Mouse (Mus musculus): ENCODE results near the gene Ccdc42. TPM values are rescaled to one million over a fixed set of nuclear protein-coding genes. Genes with fewer than 3 reads are reported as not detected.

The Ccdc42 gene
- polyA plus RNA-seq (2012): not detected in 2 replicates

- no peaks in the 10 kb centered on the region for H3K4me1 ChIP-seq (ENCODE audit: control insufficient read depth)
- TF ChIP-seq GATA1 (IDR thresholded peaks at IDR 0.05; ENCODE audit: low read length): no peak
- TF ChIP-seq TAL1 (IDR thresholded peaks at IDR 0.05; ENCODE audit: low read length): no peak
- no peaks in the 10 kb centered on the region for H3K9me3 ChIP-seq (ENCODE audit: control insufficient read depth, low read length)
Measured at GRCm38 (mm10) chr11:68586721-68587120, at the start of gene Ccdc42. Gene Ccdc42 (plus strand): TSS chr11:68587021.

GRCm38 (mm10) chr11:68539621-68540020 is 47.2 kb upstream of the Ccdc42 start:
- Histone ChIP-seq H3K4me1 (ENCODE audit: control insufficient read depth) (no peaks in the 10 kb centered on the region), H3K4me3 (replicated peaks) (no peak overlapping the region)
- TF ChIP-seq TAL1 (IDR thresholded peaks at IDR 0.05; ENCODE audit: low read length) (no peak), GATA1 (IDR thresholded peaks at IDR 0.05; ENCODE audit: low read length) (no peak)

More at GRCm38 (mm10) chr11:68586721-68587120, at the start of gene Ccdc42:
- Histone ChIP-seq H3K4me3 (replicated peaks) (no peak within 1 kb of the TSS), H3K27me3 (ENCODE audit: control insufficient read depth) (peaks cover 2% of the 10 kb centered on the region), H3K36me3 (ENCODE audit: control insufficient read depth) (no peaks in the 10 kb centered on the region)

GRCm38 (mm10) chr11:68544554-68544953 is 42.3 kb upstream of the Ccdc42 start:
- no peaks in the 10 kb centered on the region for H3K4me1 ChIP-seq (ENCODE audit: control insufficient read depth)
- no peaks in the 10 kb centered on the region for H3K27me3 ChIP-seq (ENCODE audit: control insufficient read depth)
- H3K9me3 ChIP-seq (ENCODE audit: control insufficient read depth, low read length): no peaks in the 10 kb centered on the region
- no peaks in the 10 kb centered on the region for H3K36me3 ChIP-seq (ENCODE audit: control insufficient read depth)
- no peak for TF ChIP-seq TAL1 (IDR thresholded peaks at IDR 0.05; ENCODE audit: low read length)
- TF ChIP-seq GATA1 (IDR thresholded peaks at IDR 0.05; ENCODE audit: low read length): no peak
- no peak overlapping the region for H3K4me3 ChIP-seq (replicated peaks)

More at GRCm38 (mm10) chr11:68539621-68540020, 47.2 kb upstream of the Ccdc42 start:
- Histone ChIP-seq H3K27me3 (ENCODE audit: control insufficient read depth) (no peaks in the 10 kb centered on the region), H3K9me3 (ENCODE audit: control insufficient read depth, low read length) (no peaks in the 10 kb centered on the region), H3K36me3 (ENCODE audit: control insufficient read depth) (no peaks in the 10 kb centered on the region)

- TF ChIP-seq GATA1 (IDR thresholded peaks at IDR 0.05; ENCODE audit: low read length): no peak
- TF ChIP-seq TAL1 (IDR thresholded peaks at IDR 0.05; ENCODE audit: low read length): no peak
Measured at GRCm38 (mm10) chr11:68545172-68545571, 41.6 kb upstream of the Ccdc42 start.

GRCm38 (mm10) chr11:68545682-68546222 is 41.1 kb upstream of the Ccdc42 start:
- no peaks in the 10 kb centered on the region for H3K4me1 ChIP-seq (ENCODE audit: control insufficient read depth)
- H3K36me3 ChIP-seq (ENCODE audit: control insufficient read depth): no peaks in the 10 kb centered on the region
- H3K4me3 ChIP-seq (replicated peaks): no peak overlapping the region
- no peaks in the 10 kb centered on the region for H3K27me3 ChIP-seq (ENCODE audit: control insufficient read depth)
- no peaks in the 10 kb centered on the region for H3K9me3 ChIP-seq (ENCODE audit: control insufficient read depth, low read length)
- no peak for TF ChIP-seq TAL1 (IDR thresholded peaks at IDR 0.05; ENCODE audit: low read length)

More at GRCm38 (mm10) chr11:68545172-68545571, 41.6 kb upstream of the Ccdc42 start:
- Histone ChIP-seq H3K36me3 (ENCODE audit: control insufficient read depth) (no peaks in the 10 kb centered on the region), H3K4me1 (ENCODE audit: control insufficient read depth) (no peaks in the 10 kb centered on the region), H3K27me3 (ENCODE audit: control insufficient read depth) (no peaks in the 10 kb centered on the region), H3K4me3 (replicated peaks) (no peak overlapping the region), H3K9me3 (ENCODE audit: control insufficient read depth, low read length) (no peaks in the 10 kb centered on the region)

GRCm38 (mm10) chr11:68547484-68547883 is 39.3 kb upstream of the Ccdc42 start:
- Histone ChIP-seq H3K36me3 (ENCODE audit: control insufficient read depth) (no peaks in the 10 kb centered on the region), H3K27me3 (ENCODE audit: control insufficient read depth) (no peaks in the 10 kb centered on the region), H3K9me3 (ENCODE audit: control insufficient read depth, low read length) (no peaks in the 10 kb centered on the region), H3K4me3 (replicated peaks) (no peak overlapping the region), H3K4me1 (ENCODE audit: control insufficient read depth) (no peaks in the 10 kb centered on the region)
- TF ChIP-seq GATA1 (IDR thresholded peaks at IDR 0.05; ENCODE audit: low read length) (no peak), TAL1 (IDR thresholded peaks at IDR 0.05; ENCODE audit: low read length) (no peak)

GRCm38 (mm10) chr11:68549597-68549996 is 37.2 kb upstream of the Ccdc42 start:
- H3K4me3 ChIP-seq (replicated peaks): no peak overlapping the region
- no peaks in the 10 kb centered on the region for H3K4me1 ChIP-seq (ENCODE audit: control insufficient read depth)
- H3K27me3 ChIP-seq (ENCODE audit: control insufficient read depth): no peaks in the 10 kb centered on the region
- no peaks in the 10 kb centered on the region for H3K9me3 ChIP-seq (ENCODE audit: control insufficient read depth, low read length)
- no peak for TF ChIP-seq GATA1 (IDR thresholded peaks at IDR 0.05; ENCODE audit: low read length)
- TF ChIP-seq TAL1 (IDR thresholded peaks at IDR 0.05; ENCODE audit: low read length): no peak
- H3K36me3 ChIP-seq (ENCODE audit: control insufficient read depth): no peaks in the 10 kb centered on the region

GRCm38 (mm10) chr11:68550358-68550757 is 36.5 kb upstream of the Ccdc42 start:
- TF ChIP-seq TAL1 (IDR thresholded peaks at IDR 0.05; ENCODE audit: low read length): no peak

GRCm38 (mm10) chr11:68553981-68554471 is 32.8 kb upstream of the Ccdc42 start:
- no peaks in the 10 kb centered on the region for H3K4me1 ChIP-seq (ENCODE audit: control insufficient read depth)
- TF ChIP-seq GATA1 (IDR thresholded peaks at IDR 0.05; ENCODE audit: low read length): no peak
- TF ChIP-seq TAL1 (IDR thresholded peaks at IDR 0.05; ENCODE audit: low read length): no peak
- no peaks in the 10 kb centered on the region for H3K9me3 ChIP-seq (ENCODE audit: control insufficient read depth, low read length)
- H3K4me3 ChIP-seq (replicated peaks): no peak overlapping the region
- H3K36me3 ChIP-seq (ENCODE audit: control insufficient read depth): no peaks in the 10 kb centered on the region
- H3K27me3 ChIP-seq (ENCODE audit: control insufficient read depth): no peaks in the 10 kb centered on the region; the same call in 1 of the 2 replicates

More at GRCm38 (mm10) chr11:68550358-68550757, 36.5 kb upstream of the Ccdc42 start:
- Histone ChIP-seq H3K36me3 (ENCODE audit: control insufficient read depth) (no peaks in the 10 kb centered on the region), H3K4me3 (replicated peaks) (no peak overlapping the region), H3K4me1 (ENCODE audit: control insufficient read depth) (no peaks in the 10 kb centered on the region), H3K9me3 (ENCODE audit: control insufficient read depth, low read length) (no peaks in the 10 kb centered on the region), H3K27me3 (ENCODE audit: control insufficient read depth) (no peaks in the 10 kb centered on the region)

Measured in erythroblast, embryonic 14.5 days (primary cell).